Mouse (Mus musculus) retina, postnatal 1 day (tissue): Measurements from ENCODE around the gene Crtc2.
"Not testable (repeated sequence)": the region's sequence is repeated elsewhere in the genome, so short reads cannot be mapped to it uniquely, and the experiment has no call there.

Experiments
- DNase-seq: peaks from one replicate; pipeline ENCODE4 v3.0.0-alpha.2; 2012

The Crtc2 gene

DNA sequence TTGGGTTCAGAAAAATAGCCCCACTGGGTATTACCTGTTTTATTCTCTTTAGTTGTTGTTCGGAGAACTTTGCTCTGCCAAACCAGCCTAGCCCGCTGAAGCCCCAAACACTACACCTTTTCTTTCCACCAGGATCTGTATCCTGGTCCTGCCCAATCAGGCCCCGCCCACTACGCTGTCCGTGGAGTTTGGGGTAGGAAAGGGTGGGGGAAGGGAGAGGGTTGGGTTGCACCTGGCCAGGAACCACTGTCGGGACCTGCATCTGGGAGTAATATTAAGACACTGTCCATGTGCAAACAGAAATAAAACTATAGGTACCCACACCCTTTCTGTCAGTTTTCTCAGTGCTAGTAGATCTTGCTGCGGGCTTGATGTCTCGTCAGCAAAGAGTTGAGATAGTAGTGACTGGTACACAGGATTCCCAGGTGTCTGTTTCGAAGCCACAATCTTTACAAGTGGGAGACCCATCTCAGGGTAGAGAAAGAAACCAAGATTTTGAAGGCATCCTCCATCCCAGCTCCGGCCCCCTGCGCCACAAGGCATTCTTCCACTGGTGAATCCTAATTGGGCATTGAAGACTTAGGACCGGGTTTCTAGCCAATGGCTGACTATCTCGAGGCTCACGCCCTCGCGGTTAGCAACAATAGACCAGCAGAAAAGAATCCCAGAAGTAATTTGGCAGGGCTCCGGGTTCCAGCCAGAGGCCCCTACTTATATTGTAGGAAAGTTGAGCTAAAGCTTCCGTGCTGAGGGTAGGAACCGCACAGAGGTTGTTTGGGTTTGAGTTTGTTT, 10.8 kb upstream of the Crtc2 start, which contains the start of gene Creb3l4:
TSS of gene Creb3l4 (minus strand) at position 529 of the 792 bp plus-strand sequence.
- DNase-seq = peak; percentile 87

DNA sequence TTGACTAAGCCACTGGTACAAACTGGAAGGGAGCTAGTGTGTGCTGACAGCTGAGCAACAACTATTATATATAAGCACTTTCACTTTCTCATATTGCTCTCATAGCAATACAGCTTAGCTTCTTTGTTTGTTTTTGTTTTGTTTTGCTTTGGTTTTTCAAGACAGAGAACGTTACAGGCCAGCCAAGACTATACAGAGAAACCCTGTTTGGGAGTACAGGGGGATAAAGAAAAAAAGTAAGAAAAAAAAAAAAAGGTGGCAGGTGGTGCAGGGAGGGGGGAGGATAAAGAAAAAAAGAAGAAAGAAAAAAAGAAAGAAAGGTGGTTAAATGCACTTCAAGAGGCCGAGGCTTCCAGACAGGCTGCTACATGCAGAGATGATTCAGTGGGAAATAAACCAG, 8.6 kb upstream of the Crtc2 start:
- no peak for DNase-seq

- DNase-seq = no peak
These were observed 6.4 kb upstream of the Crtc2 start for GRCm38 (mm10) chr3:90247630-90247959.

GRCm38 (mm10) chr3:90247960-90248745, 5.8 kb upstream of the Crtc2 start, which contains the start of gene Slc39a1:
TSS of gene Slc39a1 (plus strand) at chr3:90248172.
- DNase-seq = peak; percentile 98

GRCm38 (mm10) chr3:90248746-90249100, 5.2 kb upstream of the Crtc2 start:
- no peak for DNase-seq

DNA sequence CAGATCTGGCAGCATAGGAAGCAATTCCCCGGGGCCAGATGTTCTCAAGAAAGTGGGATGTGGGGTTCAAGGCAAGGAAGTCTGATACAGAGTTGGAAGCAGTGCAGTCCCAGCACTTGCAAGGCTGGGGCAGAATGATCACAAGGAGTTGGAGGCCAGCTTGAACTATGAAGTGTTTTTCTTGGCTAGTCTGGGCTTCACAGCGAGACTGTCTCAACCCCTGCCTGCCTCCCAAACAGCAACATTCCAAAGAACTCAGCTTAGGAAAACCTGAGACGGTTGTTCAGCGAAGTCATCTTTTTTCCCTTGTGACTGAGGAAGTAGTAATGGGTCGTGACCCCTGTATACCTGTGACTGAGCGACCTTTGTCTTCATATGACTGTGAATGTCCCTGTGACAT, 3.2 kb upstream of the Crtc2 start:
- no peak for DNase-seq

DNA sequence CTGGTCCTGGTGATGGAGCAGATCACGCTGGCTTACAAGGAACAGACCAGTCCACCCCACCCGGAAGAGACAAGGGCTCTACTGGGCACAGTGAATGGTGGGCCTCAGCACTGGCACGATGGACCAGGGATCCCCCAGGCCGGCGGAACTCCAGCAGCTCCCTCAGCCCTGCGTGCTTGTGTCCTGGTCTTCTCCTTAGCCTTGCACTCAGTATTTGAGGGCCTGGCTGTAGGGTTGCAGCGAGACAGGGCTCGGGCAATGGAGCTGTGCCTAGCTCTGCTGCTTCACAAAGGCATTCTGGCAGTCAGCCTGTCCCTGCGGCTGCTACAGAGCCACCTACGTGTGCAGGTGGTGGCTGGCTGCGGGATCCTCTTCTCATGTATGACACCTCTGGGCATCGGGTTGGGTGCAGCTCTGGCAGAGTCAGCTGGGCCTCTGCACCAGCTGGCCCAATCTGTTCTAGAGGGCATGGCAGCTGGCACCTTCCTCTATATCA, 2.2 kb upstream of the Crtc2 start:
- not testable (repeated sequence) for DNase-seq

- DNase-seq = not testable (repeated sequence)
These were observed 1.3 kb upstream of the Crtc2 start for GRCm38 (mm10) chr3:90252659-90253058.

DNA sequence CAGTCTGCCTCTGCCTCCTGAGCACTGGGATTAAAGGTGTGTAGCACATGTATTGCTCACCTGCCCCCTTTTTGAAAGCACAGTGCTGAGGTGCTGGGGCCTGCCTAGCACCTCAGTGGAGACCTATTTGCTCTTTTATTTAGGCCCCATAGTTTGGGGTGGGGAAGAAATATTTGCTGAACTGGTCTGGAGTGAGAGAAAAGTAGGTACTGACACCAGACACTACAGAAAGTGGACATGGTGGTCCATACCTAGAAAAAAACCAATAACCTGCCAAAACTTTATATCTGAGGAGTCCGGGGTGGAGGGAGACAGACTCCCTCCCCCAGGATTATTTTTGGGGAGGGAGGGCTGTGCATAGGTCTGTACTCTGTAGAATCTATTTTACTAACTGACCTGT, 789 bp upstream of the Crtc2 start:
- DNase-seq = not testable (repeated sequence)

DNA sequence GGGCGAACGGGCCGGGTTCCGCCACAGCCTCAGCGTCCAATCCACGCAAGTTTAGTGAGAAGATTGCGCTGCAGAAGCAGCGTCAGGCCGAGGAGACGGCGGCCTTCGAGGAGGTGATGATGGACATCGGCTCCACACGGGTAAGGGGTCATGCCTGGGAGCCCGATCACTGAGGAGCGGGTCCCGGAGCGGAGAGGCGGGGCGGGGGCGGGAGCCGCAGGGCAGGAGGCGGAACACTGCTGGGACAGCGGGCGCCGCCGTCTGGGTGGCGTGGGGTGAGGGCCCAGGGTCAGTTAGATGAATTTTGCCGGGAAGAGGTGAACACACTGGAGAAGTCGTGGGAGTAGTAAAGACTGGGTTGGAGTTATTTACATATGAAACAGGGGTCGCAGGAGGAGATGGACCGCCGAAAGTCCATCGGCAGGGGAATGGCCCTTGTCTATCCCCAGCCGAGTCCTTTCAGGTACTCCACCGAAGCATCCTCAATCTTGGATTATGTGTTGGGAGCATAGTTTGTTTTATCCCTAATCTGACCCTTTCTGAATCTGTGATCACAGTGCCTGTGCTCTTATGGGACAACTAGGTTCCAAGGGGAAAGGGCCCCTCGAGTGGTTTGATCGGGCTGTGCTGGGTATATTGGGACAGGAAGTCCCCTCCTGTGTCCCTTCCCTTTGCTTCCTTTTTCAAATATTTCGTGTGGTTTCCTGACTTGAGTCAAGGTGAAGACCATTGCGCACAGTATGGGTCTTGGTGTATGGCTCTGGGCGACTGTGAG, 643 bp downstream of the Crtc2 start:
- no peak for DNase-seq

DNA sequence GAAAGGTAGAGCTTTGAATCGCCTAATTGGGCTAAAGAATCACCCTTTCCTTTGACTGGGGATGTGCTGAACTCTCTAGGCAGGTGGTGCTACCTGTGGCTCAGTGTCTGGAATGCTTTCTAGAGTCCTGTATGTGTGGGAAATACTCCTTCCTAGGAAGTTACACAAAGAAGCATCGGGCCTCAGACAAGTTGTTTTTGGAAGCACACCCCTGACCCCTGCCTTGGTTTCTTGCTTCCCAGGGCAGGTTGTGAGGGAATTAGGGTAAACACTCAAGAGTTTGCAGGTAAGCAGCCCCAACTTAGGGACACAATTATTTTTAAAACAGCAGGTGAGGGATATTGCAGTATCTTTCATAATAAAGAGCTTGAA, 1.2 kb downstream of the Crtc2 start:
- no peak for DNase-seq

GRCm38 (mm10) chr3:90255784-90256353, 1.9 kb downstream of the Crtc2 start:
- no peak for DNase-seq

GRCm38 (mm10) chr3:90256731-90257530, 3.0 kb downstream of the Crtc2 start:
- DNase-seq = no peak

- DNase-seq = no peak
These were observed 4.6 kb downstream of the Crtc2 start for GRCm38 (mm10) chr3:90258521-90258920.

- no peak for DNase-seq
These were observed 9.3 kb downstream of the Crtc2 start for GRCm38 (mm10) chr3:90263121-90263771.

- DNase-seq = no peak
These were observed 10.7 kb downstream of the Crtc2 start for GRCm38 (mm10) chr3:90264687-90265033.

- peak; percentile 91 for DNase-seq
These were observed 11.3 kb downstream of the Crtc2 start, which contains the start of gene Dennd4b for GRCm38 (mm10) chr3:90265034-90265931. TSS of gene Dennd4b (plus strand) at chr3:90265185.

DNA sequence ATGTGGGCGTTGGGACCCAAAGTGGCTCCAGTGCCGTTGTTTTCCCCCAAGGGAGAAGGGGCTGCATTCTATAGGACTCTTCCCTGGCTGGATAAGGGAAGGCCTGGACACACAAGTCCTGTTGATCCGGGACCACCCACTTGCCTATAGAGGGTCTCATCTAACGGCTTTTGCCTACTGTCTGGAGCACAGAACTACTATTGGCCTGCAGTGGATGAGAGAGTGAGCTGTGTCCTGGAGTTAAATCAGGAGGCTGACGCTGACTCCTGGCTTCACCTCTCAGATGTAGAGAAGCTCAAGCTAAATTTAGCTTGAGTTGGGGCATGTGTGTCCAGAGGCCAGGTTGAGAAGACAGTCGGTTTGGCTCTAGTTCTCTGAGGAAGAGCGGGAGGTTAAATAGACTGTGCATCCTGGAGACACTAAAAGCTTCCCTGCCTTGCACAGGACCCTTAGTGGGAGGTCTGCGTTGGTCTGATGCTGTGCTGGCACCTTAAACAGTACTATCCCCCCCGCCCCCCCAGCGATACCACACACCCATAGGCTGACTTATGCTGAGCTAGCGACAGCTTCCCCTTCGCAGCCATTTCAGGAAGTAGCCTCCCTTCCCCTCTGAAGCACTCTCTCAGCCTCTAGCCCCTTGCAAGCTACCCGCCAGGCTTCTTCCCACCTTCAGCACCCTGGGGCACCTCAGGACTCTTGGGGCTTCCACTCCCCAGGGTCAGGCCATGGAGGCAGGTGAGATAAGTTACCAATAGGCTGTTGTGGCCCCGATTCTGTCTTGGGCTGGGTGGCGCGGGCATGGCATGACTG, 12.2 kb downstream of the Crtc2 start:
- no peak for DNase-seq
